8 mouse cellular contexts compared by ENCODE assay signal in genomic region chr6:113690400-113691083, GRCm38 (mm10). TPM values are rescaled to one million over a fixed set of nuclear protein-coding genes. Genes with fewer than 3 reads are reported as not detected.
DNase-seq lines count a peak whose midpoint lies in the region; ATAC-seq lines count a peak whose summit lies in the region.

No protein-coding gene starts in this region.

- no peaks in the 10 kb centered on the region for H3K27me3 ChIP-seq in heart, embryonic 15.5 days

- ATAC-seq in heart, embryonic 15.5 days (replicated peaks; ENCODE audit: insufficient number of reproducible peaks, insufficient read depth, low FRiP score, low read depth), result peak; percentile 78
- peak; percentile 96 for ATAC-seq in megakaryocyte-erythroid progenitor cell, adult 5-6 weeks (replicated peaks; ENCODE audit: low FRiP score, low TSS enrichment, poor library complexity, severe bottlenecking)

- peak; percentile 55 to 65 for DNase-seq in heart, adult 18-20 months
- no peak for DNase-seq in heart, postnatal 36 days
- DNase-seq in embryo, embryonic 10 days (ENCODE audit: low spot score), result peak; percentile 87
- peak; percentile 92 to 95 for DNase-seq in kidney, postnatal 36 days
- DNase-seq in testis, postnatal 14 days (ENCODE audit: low spot score), result peak; percentile 57
- DNase-seq in right cerebral cortex, postnatal 4 days, result no peak

- H3K4me3 ChIP-seq in heart, embryonic 15.5 days, result peak overlapping the region; percentile 30

- intact Hi-C loops in heart, postnatal 36 days (cut with DNase I), result no loop called here

- H3K9me3 ChIP-seq in heart, embryonic 15.5 days (replicated peaks), result no peaks in the 10 kb centered on the region

- peaks cover 27% of the 10 kb centered on the region for H3K4me1 ChIP-seq in heart, embryonic 15.5 days (replicated peaks)

- peak overlapping the region; percentile 43; the same call in 1 of the 2 replicates for H3K9ac ChIP-seq in heart, embryonic 15.5 days

- 4% methylated on average over 14 of the region's 14 CpGs for WGBS in heart, embryonic 15.5 days

- H3K4me2 ChIP-seq in heart, embryonic 15.5 days, result peak overlapping the region; percentile 56

- no peaks in the 10 kb centered on the region for H3K36me3 ChIP-seq in heart, embryonic 15.5 days

- peak overlapping the region; percentile 89 for H3K27ac ChIP-seq in heart, embryonic 15.5 days

RNA-seq across cellular contexts. Expression of gene Tatdn2, which starts 6.3 kb away (rescaled TPM):
- total RNA-seq in heart, adult 18-20 months (2021), result 10 to 100 TPM; 64.5 to 67.4 TPM
- 10 to 100 TPM; 56.1 to 62.1 TPM for total RNA-seq in heart, postnatal 36 days (2021)
- 0.77 and 0.85 TPM in 2 replicates for polyA plus RNA-seq in heart, embryonic 15.5 days (2015; fragmentation: Nextera tagmentation; extraction: Ambion mirVana)
- total RNA-seq in megakaryocyte-erythroid progenitor cell, adult 5-6 weeks (2014; fragmentation: Nextera tagmentation), result 48.5 and 69.9 TPM in 2 replicates
- 152 and 155 TPM in 2 replicates for total RNA-seq in megakaryocyte-erythroid progenitor cell, adult 5-6 weeks (2017)

RNA-seq across cellular contexts. Expression of gene Ghrl, which starts 29.1 kb away (rescaled TPM):
- total RNA-seq in heart, adult 18-20 months (2021), result not detected
- not detected for total RNA-seq in heart, postnatal 36 days (2021)
- 0.30 TPM in 1 of 2 replicates, not detected in the other for polyA plus RNA-seq in heart, embryonic 15.5 days (2015; fragmentation: Nextera tagmentation; extraction: Ambion mirVana)
- total RNA-seq in megakaryocyte-erythroid progenitor cell, adult 5-6 weeks (2014; fragmentation: Nextera tagmentation), result not detected in 2 replicates
- not detected in 2 replicates for total RNA-seq in megakaryocyte-erythroid progenitor cell, adult 5-6 weeks (2017)

RNA-seq across cellular contexts. Expression of gene Sec13, which starts 50.0 kb away (rescaled TPM):
- 10 to 100 TPM; 63.7 to 64.6 TPM for total RNA-seq in heart, adult 18-20 months (2021)
- total RNA-seq in heart, postnatal 36 days (2021), result 10 to 100 TPM; 68.4 to 69.3 TPM
- polyA plus RNA-seq in heart, embryonic 15.5 days (2015; fragmentation: Nextera tagmentation; extraction: Ambion mirVana), result 160 and 194 TPM in 2 replicates
- total RNA-seq in megakaryocyte-erythroid progenitor cell, adult 5-6 weeks (2014; fragmentation: Nextera tagmentation), result 130 and 140 TPM in 2 replicates
- total RNA-seq in megakaryocyte-erythroid progenitor cell, adult 5-6 weeks (2017), result 87.3 and 103 TPM in 2 replicates

RNA-seq across cellular contexts. Expression of gene Irak2, which starts 52.3 kb away (rescaled TPM):
- total RNA-seq in heart, adult 18-20 months (2021), result 10 to 100 TPM; 14.2 to 17.8 TPM
- total RNA-seq in heart, postnatal 36 days (2021), result 10 to 100 TPM in 1 of 2 experiments, 1 to 10 TPM in 1; 7.5 to 10.2 TPM
- 4.7 and 5.6 TPM in 2 replicates for polyA plus RNA-seq in heart, embryonic 15.5 days (2015; fragmentation: Nextera tagmentation; extraction: Ambion mirVana)
- 18.6 and 21.6 TPM in 2 replicates for total RNA-seq in megakaryocyte-erythroid progenitor cell, adult 5-6 weeks (2014; fragmentation: Nextera tagmentation)
- total RNA-seq in megakaryocyte-erythroid progenitor cell, adult 5-6 weeks (2017), result 30.4 and 37.3 TPM in 2 replicates

Comparison
In these comparisons a context has a peak if more than half of its experiments do, and no peak if none do; other contexts are left out.
1. DNase-seq: peak in heart, adult 18-20 months (2 of 2), embryo, embryonic 10 days (single experiment), kidney, postnatal 36 days (2 of 2) and testis, postnatal 14 days (single experiment); none in heart, postnatal 36 days (0 of 2) and right cerebral cortex, postnatal 4 days (single experiment).